Mouse (Mus musculus) myocyte (in vitro differentiated cells): Measurements from ENCODE around the gene Ano3. TPM values are rescaled to one million over a fixed set of nuclear protein-coding genes. Genes with fewer than 3 reads are reported as not detected.
"Not testable (repeated sequence)": the region's sequence is repeated elsewhere in the genome, so short reads cannot be mapped to it uniquely, and the experiment has no call there.

Source experiments
- H3K27me3 ChIP-seq: one replicate; pipeline ENCODE4 v1.6.1; 2011; ENCODE audit not compliant: control insufficient read depth, insufficient read depth, insufficient read length
- H3K36me3 ChIP-seq: one replicate; pipeline ENCODE4 v1.6.1; 2011; ENCODE audit not compliant: control insufficient read depth, insufficient read depth
- H3K4me2 ChIP-seq: one replicate; pipeline ENCODE4 v1.6.1; 2011; ENCODE audit warnings: low read depth, control low read depth
- H3K4me3 ChIP-seq: one replicate; pipeline ENCODE4 v1.5.1; 2011; ENCODE audit warnings: mild to moderate bottlenecking, control low read depth, moderate library complexity
- H3K79me2 ChIP-seq: one replicate; pipeline ENCODE4 v1.6.1; 2011; ENCODE audit not compliant: control insufficient read depth, insufficient read depth
- H3ac ChIP-seq: one replicate; pipeline ENCODE4 v1.6.1; 2011; ENCODE audit not compliant: control insufficient read depth, insufficient read length
- CEBPB ChIP-seq: IDR thresholded peaks from 2 replicates; pipeline ENCODE4 v1.6.1; 2011; ENCODE audit warnings: mild to moderate bottlenecking, moderate library complexity; ENCODE audit not compliant: poor library complexity, insufficient read depth, severe bottlenecking
- E2F4 ChIP-seq: IDR thresholded peaks from one replicate; pipeline ENCODE4 v1.6.1; 2011; ENCODE audit warnings: mild to moderate bottlenecking, control low read depth, moderate library complexity; ENCODE audit not compliant: insufficient read depth
- MAX ChIP-seq: IDR thresholded peaks from one replicate; pipeline ENCODE4 v1.6.1; 2011; ENCODE audit warnings: low read depth, mild to moderate bottlenecking, control low read depth
- MYOD1 ChIP-seq, 3 experiments: IDR thresholded peaks; one replicate each; pipeline ENCODE4 v1.6.1; 2011; ENCODE audit warnings: control low read depth in 2 of 3, low read depth in 2 of 3, mild to moderate bottlenecking in 2 of 3, moderate library complexity in 1 of 3; ENCODE audit not compliant: insufficient read length in 2 of 3, control insufficient read depth in 1 of 3
- MYOG ChIP-seq, 3 experiments: IDR thresholded peaks; one replicate each; pipeline ENCODE4 v1.6.1; 2011; ENCODE audit warnings: control low read depth in 2 of 3, low read depth in 2 of 3, mild to moderate bottlenecking in 2 of 3; ENCODE audit not compliant: insufficient read length in 2 of 3, control insufficient read depth in 1 of 3, insufficient read depth in 1 of 3
- POLR2A ChIP-seq: IDR thresholded peaks from one replicate; pipeline ENCODE4 v1.6.1; 2011; ENCODE audit warnings: low read depth, mild to moderate bottlenecking, control low read depth, moderate library complexity; ENCODE audit not compliant: insufficient read length
- POLR2AphosphoS2 ChIP-seq: IDR thresholded peaks from one replicate; pipeline ENCODE4 v1.6.1; 2011; ENCODE audit warnings: low read depth, control low read depth; ENCODE audit not compliant: insufficient read length
- REST ChIP-seq: IDR thresholded peaks from one replicate; pipeline ENCODE4 v1.6.1; 2011; ENCODE audit warnings: mild to moderate bottlenecking, control low read depth, moderate library complexity; ENCODE audit not compliant: insufficient read depth, insufficient read length
- SRF ChIP-seq: IDR thresholded peaks from one replicate; pipeline ENCODE4 v1.6.1; 2011; ENCODE audit warnings: low read depth; ENCODE audit not compliant: control insufficient read depth, insufficient read length
- TCF12 ChIP-seq: IDR thresholded peaks from one replicate; pipeline ENCODE4 v1.6.1; 2011; ENCODE audit warnings: mild to moderate bottlenecking, control low read depth; ENCODE audit not compliant: poor library complexity, insufficient read depth, severe bottlenecking
- TCF3 ChIP-seq: IDR thresholded peaks from one replicate; pipeline ENCODE4 v1.6.1; 2011; ENCODE audit warnings: low read depth, control low read depth; ENCODE audit not compliant: insufficient read length
- USF1 ChIP-seq: IDR thresholded peaks from one replicate; pipeline ENCODE4 v1.6.1; 2011; ENCODE audit warnings: low read depth, mild to moderate bottlenecking, control low read depth, moderate library complexity
- polyA plus RNA-seq: library from polyadenylated mRNA; unstranded; fragments of >200 nt; fragmentation: generic; extraction: Trizol; gene quantifications from one replicate; pipeline ENCODE4 v1.2.1, GENCODE M21; 2012; ENCODE audit warnings: missing spikeins

Gene Ano3
- 0.05 TPM for polyA plus RNA-seq

DNA sequence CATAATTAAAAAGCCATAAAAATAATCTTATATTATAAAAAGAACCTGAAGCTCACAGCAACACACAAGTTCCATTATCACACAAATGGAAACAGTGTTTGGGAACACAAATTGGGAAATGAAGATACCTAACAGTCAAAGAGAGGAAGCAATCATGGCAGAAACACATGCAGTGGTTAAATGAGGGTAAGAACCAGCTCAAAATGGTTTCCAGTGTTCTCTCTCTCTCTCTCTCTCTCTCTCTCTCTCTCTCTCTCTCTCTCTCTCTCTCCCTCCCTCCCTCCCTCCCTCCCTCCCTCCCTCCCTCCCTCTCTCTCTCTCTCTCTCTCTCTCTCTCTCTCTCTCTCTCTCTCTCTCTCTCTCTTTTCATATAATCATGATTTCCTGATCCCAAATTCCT, at the start of gene Ano3:
Gene Ano3, minus strand, starts transcription at position 101 of the 400 bp plus-strand sequence.
- H3K4me3 ChIP-seq, result not testable (repeated sequence)

GRCm38 (mm10) chr2:110990071-110990470, 39.3 kb upstream of the Ano3 start:
- Histone ChIP-seq H3K4me3 (no peak overlapping the region), H3K79me2 (no peaks in the 10 kb centered on the region), H3K27me3 (no peaks in the 10 kb centered on the region), H3ac (no peak overlapping the region), H3K36me3 (no peaks in the 10 kb centered on the region), H3K4me2 (no peak overlapping the region)
- TF ChIP-seq TCF3 (no peak), POLR2AphosphoS2 (no peak), MYOD1 (IDR thresholded peaks at IDR 0.05; ENCODE audit: control insufficient read depth in 1 of 3, insufficient read length in 2 of 3, low read depth in 2 of 3) (no peak)

More for the DNA sequence above, at the start of gene Ano3:
- H3K36me3 ChIP-seq, H3K4me2 ChIP-seq, H3ac ChIP-seq, H3K27me3 ChIP-seq, H3K79me2 ChIP-seq: not testable (repeated sequence)

DNA sequence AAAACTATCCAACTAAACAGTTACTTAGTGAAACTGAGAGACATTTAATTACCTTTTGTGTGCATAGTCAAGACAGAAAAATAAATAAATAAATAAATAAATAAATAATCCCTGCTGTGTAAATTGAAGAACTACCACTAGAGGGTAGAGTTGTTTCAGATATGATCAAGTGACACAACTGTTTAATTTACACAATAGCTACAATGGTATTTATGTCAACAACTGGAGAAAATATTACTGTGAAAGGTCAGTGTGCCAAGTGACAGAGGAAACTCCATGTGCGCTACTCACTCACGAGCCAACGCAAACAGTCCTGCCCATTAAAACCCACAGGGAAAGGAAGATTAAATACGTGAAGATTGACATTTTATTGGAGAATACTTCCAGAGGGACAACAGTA, 38.8 kb upstream of the Ano3 start:
- Histone ChIP-seq H3K27me3 (no peaks in the 10 kb centered on the region), H3K4me3 (no peak overlapping the region), H3K4me2 (no peak overlapping the region), H3K36me3 (no peaks in the 10 kb centered on the region), H3ac (no peak overlapping the region), H3K79me2 (no peaks in the 10 kb centered on the region)
- no peak for TF ChIP-seq CEBPB
- no peak for TF ChIP-seq MAX
- TF ChIP-seq POLR2A, result no peak
- no peak for TF ChIP-seq TCF3
- no peak for TF ChIP-seq MYOG (IDR thresholded peaks at IDR 0.05; ENCODE audit: control insufficient read depth in 1 of 3, insufficient read depth in 1 of 3, insufficient read length in 2 of 3, low read depth in 2 of 3)
- no peak for TF ChIP-seq MYOD1 (IDR thresholded peaks at IDR 0.05; ENCODE audit: control insufficient read depth in 1 of 3, insufficient read length in 2 of 3, low read depth in 2 of 3)
- no peak for TF ChIP-seq USF1

DNA sequence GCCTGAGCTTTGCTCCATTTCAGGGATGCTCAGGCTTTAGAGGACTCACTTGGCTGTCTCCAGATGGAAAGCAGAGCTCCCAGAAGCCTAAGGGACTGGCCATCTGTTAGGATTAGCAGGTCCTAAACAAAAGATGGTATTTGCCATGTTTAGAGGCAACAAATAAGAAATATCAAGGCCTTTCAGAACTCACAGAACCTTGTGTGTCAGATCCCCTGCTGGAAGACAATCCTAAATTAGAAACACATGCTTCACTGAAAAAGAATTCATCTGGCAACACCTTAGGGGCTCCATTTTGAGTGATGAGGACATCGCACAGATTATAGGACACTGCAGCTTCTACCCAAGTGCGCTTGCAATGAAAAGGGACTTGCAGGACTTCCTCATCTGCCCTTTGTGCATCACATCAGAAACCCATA, 35.1 kb upstream of the Ano3 start:
- Histone ChIP-seq H3K4me2 (no peak overlapping the region), H3ac (no peak overlapping the region), H3K36me3 (no peaks in the 10 kb centered on the region), H3K27me3 (no peaks in the 10 kb centered on the region), H3K79me2 (no peaks in the 10 kb centered on the region), H3K4me3 (no peak overlapping the region)
- TF ChIP-seq MAX, result no peak
- no peak for TF ChIP-seq SRF
- TF ChIP-seq TCF3, result no peak
- TF ChIP-seq CEBPB, result no peak
- TF ChIP-seq TCF12, result no peak
- TF ChIP-seq REST, result no peak
- TF ChIP-seq POLR2AphosphoS2, result no peak
- no peak for TF ChIP-seq POLR2A
- TF ChIP-seq MYOD1 (IDR thresholded peaks at IDR 0.05; ENCODE audit: control insufficient read depth in 1 of 3, insufficient read length in 2 of 3, low read depth in 2 of 3), result no peak
- TF ChIP-seq USF1, result no peak
- no peak for TF ChIP-seq E2F4

GRCm38 (mm10) chr2:110981733-110982132, 31.0 kb upstream of the Ano3 start:
- Histone ChIP-seq H3K79me2 (no peaks in the 10 kb centered on the region), H3K4me3 (no peak overlapping the region), H3K4me2 (no peak overlapping the region), H3K27me3 (no peaks in the 10 kb centered on the region), H3K36me3 (no peaks in the 10 kb centered on the region), H3ac (no peak overlapping the region)
- no peak for TF ChIP-seq E2F4
- TF ChIP-seq MYOG (IDR thresholded peaks at IDR 0.05; ENCODE audit: control insufficient read depth in 1 of 3, insufficient read depth in 1 of 3, insufficient read length in 2 of 3, low read depth in 2 of 3), result no peak
- no peak for TF ChIP-seq MAX
- no peak for TF ChIP-seq SRF
- no peak for TF ChIP-seq POLR2AphosphoS2
- TF ChIP-seq TCF3, result no peak
- no peak for TF ChIP-seq REST
- TF ChIP-seq POLR2A, result no peak
- no peak for TF ChIP-seq TCF12
- no peak for TF ChIP-seq CEBPB
- TF ChIP-seq USF1, result no peak
- TF ChIP-seq MYOD1 (IDR thresholded peaks at IDR 0.05; ENCODE audit: control insufficient read depth in 1 of 3, insufficient read length in 2 of 3, low read depth in 2 of 3), result no peak

DNA sequence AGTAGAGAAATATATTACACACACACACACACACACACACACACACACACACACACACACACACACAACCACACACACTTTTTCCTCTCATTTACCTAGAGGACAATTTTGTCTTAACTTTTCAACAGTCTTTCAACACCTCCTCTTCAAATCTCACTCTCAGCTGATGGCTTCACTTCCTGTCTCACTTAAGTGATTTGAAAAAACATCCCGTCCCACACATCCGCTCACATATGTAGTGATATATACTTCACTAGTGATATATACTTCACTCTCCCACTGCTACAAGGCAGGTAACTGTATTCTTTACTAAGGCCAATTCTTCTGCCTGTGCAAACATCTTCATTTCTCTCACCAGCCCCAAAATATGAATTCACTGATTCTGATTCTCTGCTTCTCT, 28.9 kb upstream of the Ano3 start:
- H3K79me2 ChIP-seq, result no peaks in the 10 kb centered on the region
- no peaks in the 10 kb centered on the region for H3K27me3 ChIP-seq
- TF ChIP-seq MAX, result no peak
- no peak for TF ChIP-seq REST
- no peak for TF ChIP-seq POLR2AphosphoS2
- no peak for TF ChIP-seq E2F4
- TF ChIP-seq TCF12, result no peak
- TF ChIP-seq SRF, result no peak
- TF ChIP-seq USF1, result no peak
- H3K36me3 ChIP-seq, result no peaks in the 10 kb centered on the region
- H3K4me2 ChIP-seq, result no peak overlapping the region
- no peak overlapping the region for H3ac ChIP-seq
- H3K4me3 ChIP-seq, result no peak overlapping the region
